Comparison of ENCODE assay signal across 8 mouse cellular contexts in the genomic region with DNA sequence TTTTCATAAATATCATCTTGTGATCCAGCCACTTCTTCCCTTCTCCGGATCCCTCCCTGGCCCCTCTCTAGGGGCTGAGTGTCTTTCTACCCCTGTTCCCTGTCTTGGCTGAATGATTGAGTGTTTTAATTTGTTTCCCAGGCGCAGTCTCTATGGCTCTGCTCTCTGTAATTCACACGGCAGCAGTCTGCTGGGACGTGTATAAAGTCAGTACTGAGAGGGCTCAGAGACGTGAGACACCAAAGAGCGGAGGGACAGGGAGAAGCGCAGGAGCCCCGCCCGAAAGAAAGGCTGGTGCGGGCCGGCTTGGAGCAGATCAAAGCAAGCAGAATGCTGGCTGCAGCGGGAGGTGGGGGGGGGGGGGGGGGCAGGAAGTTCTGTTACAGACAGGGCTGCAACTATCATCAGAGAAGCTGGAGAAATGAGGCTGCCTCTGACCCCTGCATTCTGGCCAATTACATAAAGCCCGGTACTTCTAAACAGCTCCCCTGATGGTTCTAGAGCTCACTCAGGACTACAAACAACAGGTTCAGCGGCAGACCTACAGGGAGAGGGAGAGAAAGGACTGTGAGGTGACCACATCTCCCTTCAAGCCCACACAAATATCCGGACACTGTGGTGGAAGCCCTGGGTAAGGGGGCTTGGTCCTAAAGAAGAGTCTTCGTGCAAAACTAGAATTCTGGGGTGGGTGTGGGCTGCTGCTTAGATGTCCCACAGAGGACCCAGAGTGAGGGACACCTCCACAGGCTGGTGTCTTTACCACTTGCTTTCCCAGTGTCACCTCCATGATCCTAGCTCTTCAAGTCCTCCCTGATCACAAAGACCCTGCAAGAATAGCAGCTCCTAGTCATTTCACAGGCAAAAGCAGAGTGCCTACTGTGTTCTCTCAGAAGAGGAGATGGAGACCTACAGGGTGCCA. TPM values are rescaled to one million over a fixed set of nuclear protein-coding genes. Genes with fewer than 3 reads are reported as not detected.
DNase-seq lines count a peak whose midpoint lies in the region; ATAC-seq lines count a peak whose summit lies in the region.

No protein-coding gene starts in this region.

- H3K4me2 ChIP-seq in hindbrain, embryonic 13.5 days = peak overlapping the region; percentile 51
- H3K4me2 ChIP-seq in liver, embryonic 11.5 days = peak overlapping the region; percentile 48
- H3K4me2 ChIP-seq in neural tube, embryonic 15.5 days = peak overlapping the region; percentile 48

- H3K4me3 ChIP-seq in embryonic facial prominence, embryonic 10.5 days = peak overlapping the region; percentile 48
- H3K4me3 ChIP-seq in hindbrain, embryonic 13.5 days = peak overlapping the region; percentile 4; the same call in 1 of the 2 replicates
- peak overlapping the region; percentile 22; the same call in 1 of the 2 replicates for H3K4me3 ChIP-seq in liver, embryonic 11.5 days (ENCODE audit: low read depth, low read length)
- H3K4me3 ChIP-seq in neural tube, embryonic 15.5 days (replicated peaks) = no peak overlapping the region

- peak overlapping the region; percentile 66 for H3K27ac ChIP-seq in embryonic facial prominence, embryonic 10.5 days (replicated peaks)
- H3K27ac ChIP-seq in hindbrain, embryonic 13.5 days = peak overlapping the region; percentile 65
- no peak overlapping the region for H3K27ac ChIP-seq in liver, embryonic 11.5 days (ENCODE audit: low read depth, low read length)
- H3K27ac ChIP-seq in neural tube, embryonic 15.5 days (replicated peaks) = peak overlapping the region; percentile 71

- peaks cover 46% of the 10 kb centered on the region for H3K27me3 ChIP-seq in embryonic facial prominence, embryonic 10.5 days (replicated peaks; ENCODE audit: low read depth, poor library complexity, severe bottlenecking)
- H3K27me3 ChIP-seq in hindbrain, embryonic 13.5 days = 0 out of 2 replicates have a peak, but pooled peaks cover 15% of the 10 kb centered on the region
- H3K27me3 ChIP-seq in liver, embryonic 11.5 days (replicated peaks; ENCODE audit: control insufficient read depth, insufficient read depth, low read length) = peaks cover 13% of the 10 kb centered on the region
- H3K27me3 ChIP-seq in neural tube, embryonic 15.5 days (replicated peaks) = no peaks in the 10 kb centered on the region; the same call in 1 of the 2 replicates

- H3K9ac ChIP-seq in hindbrain, embryonic 13.5 days = peak overlapping the region; percentile 39; the same call in 1 of the 2 replicates
- H3K9ac ChIP-seq in liver, embryonic 11.5 days (ENCODE audit: low read depth, low read length) = no peak overlapping the region
- H3K9ac ChIP-seq in neural tube, embryonic 15.5 days (replicated peaks) = no peak overlapping the region

- WGBS in embryonic facial prominence, embryonic 10.5 days = 2% methylated on average over 16 of the region's 16 CpGs
- 3% methylated on average over 15 of the region's 16 CpGs for WGBS in hindbrain, embryonic 13.5 days
- WGBS in liver, embryonic 11.5 days = 3% methylated on average over 16 of the region's 16 CpGs
- WGBS in neural tube, embryonic 15.5 days = 2% methylated on average over 16 of the region's 16 CpGs

- peaks cover 27% of the 10 kb centered on the region for H3K4me1 ChIP-seq in embryonic facial prominence, embryonic 10.5 days
- peaks cover 27% of the 10 kb centered on the region for H3K4me1 ChIP-seq in hindbrain, embryonic 13.5 days (replicated peaks)
- H3K4me1 ChIP-seq in liver, embryonic 11.5 days (replicated peaks; ENCODE audit: control insufficient read depth, insufficient read depth, low read length) = no peaks in the 10 kb centered on the region; the same call in 1 of the 2 replicates
- H3K4me1 ChIP-seq in neural tube, embryonic 15.5 days = peaks cover 26% of the 10 kb centered on the region

- H3K36me3 ChIP-seq in embryonic facial prominence, embryonic 10.5 days (replicated peaks) = no peaks in the 10 kb centered on the region
- H3K36me3 ChIP-seq in hindbrain, embryonic 13.5 days = no peaks in the 10 kb centered on the region
- H3K36me3 ChIP-seq in liver, embryonic 11.5 days (ENCODE audit: control insufficient read depth, insufficient read depth, low read length) = no peaks in the 10 kb centered on the region
- H3K36me3 ChIP-seq in neural tube, embryonic 15.5 days = no peaks in the 10 kb centered on the region

- DNase-seq in heart, adult 11 months = peak; percentile 93
- no peak for DNase-seq in heart, adult 9 months (ENCODE audit: low spot score in 2 of 2)
- DNase-seq in embryonic facial prominence, embryonic 10.5 days (ENCODE audit: low spot score) = peak; percentile 67
- DNase-seq in liver, embryonic 11.5 days (ENCODE audit: low spot score) = no peak
- DNase-seq in cerebellum, adult 9-11 months = no peak

- no peaks in the 10 kb centered on the region for H3K9me3 ChIP-seq in embryonic facial prominence, embryonic 10.5 days
- H3K9me3 ChIP-seq in hindbrain, embryonic 13.5 days = no peaks in the 10 kb centered on the region
- H3K9me3 ChIP-seq in liver, embryonic 11.5 days (ENCODE audit: control insufficient read depth, low read length) = no peaks in the 10 kb centered on the region
- H3K9me3 ChIP-seq in neural tube, embryonic 15.5 days (replicated peaks) = no peaks in the 10 kb centered on the region

- ATAC-seq in hindbrain, embryonic 13.5 days (ENCODE audit: low FRiP score) = peak; percentile 85
- no peak; the same call in 1 of the 2 replicates for ATAC-seq in liver, embryonic 11.5 days (replicated peaks; ENCODE audit: low FRiP score)
- peak; percentile 84 for ATAC-seq in neural tube, embryonic 15.5 days (ENCODE audit: low FRiP score)
- no peak for ATAC-seq in megakaryocyte-erythroid progenitor cell, adult 5-6 weeks (replicated peaks; ENCODE audit: low FRiP score, low TSS enrichment, poor library complexity, severe bottlenecking)

RNA-seq across cellular contexts. Expression of a gene that starts 20.7 kb away (rescaled TPM):
- polyA plus RNA-seq in embryonic facial prominence, embryonic 10.5 days (2016; fragmentation: Nextera tagmentation; extraction: Ambion mirVana) = 285 and 291 TPM in 2 replicates
- 113 and 120 TPM in 2 replicates for polyA plus RNA-seq in hindbrain, embryonic 13.5 days (2015; fragmentation: Nextera tagmentation; extraction: Ambion mirVana)
- 177 and 197 TPM in 2 replicates for polyA plus RNA-seq in liver, embryonic 11.5 days (2014; fragmentation: Nextera tagmentation; extraction: Ambion mirVana)
- 89.1 and 93.8 TPM in 2 replicates for polyA plus RNA-seq in neural tube, embryonic 15.5 days (2015; fragmentation: Nextera tagmentation; extraction: Ambion mirVana)
- total RNA-seq in megakaryocyte-erythroid progenitor cell, adult 5-6 weeks (2014; fragmentation: Nextera tagmentation) = 113 and 133 TPM in 2 replicates
- total RNA-seq in megakaryocyte-erythroid progenitor cell, adult 5-6 weeks (2017) = 231 and 241 TPM in 2 replicates

Comparison
In these comparisons a context has a peak if more than half of its experiments do, and no peak if none do; other contexts are left out.
1. DNase-seq: peak in heart, adult 11 months (single experiment) and embryonic facial prominence, embryonic 10.5 days (single experiment); none in heart, adult 9 months (0 of 2), liver, embryonic 11.5 days (single experiment) and cerebellum, adult 9-11 months (single experiment).
2. ATAC-seq: peak in hindbrain, embryonic 13.5 days (single experiment) and neural tube, embryonic 15.5 days (single experiment); none in liver, embryonic 11.5 days (single experiment) and megakaryocyte-erythroid progenitor cell, adult 5-6 weeks (single experiment).
3. Peak in every context shown above with its lines, with median percentiles within 50 percentile points of each other: H3K4me2 ChIP-seq.